Mouse (Mus musculus) thymus, adult 2 months (tissue): ENCODE measurements around the gene 2010111I01Rik. TPM values are rescaled to one million over a fixed set of nuclear protein-coding genes. Genes with fewer than 3 reads are reported as not detected.

Source experiments
- DNase-seq: peaks from one replicate; pipeline ENCODE4 v3.0.0; 2021
- H3K27ac ChIP-seq: fragments of 200-500 bp; 2 replicates; pipeline ENCODE4 v1.5.1; 2012; ENCODE audit warnings: low read length, control low read depth; ENCODE audit not compliant: control insufficient read depth, insufficient read depth
- H3K27me3 ChIP-seq: fragments of 200-500 bp; 2 replicates; pipeline ENCODE4 v1.6.1; 2012; ENCODE audit warnings: mild to moderate bottlenecking, low read length, moderate library complexity, mixed read lengths; ENCODE audit not compliant: control insufficient read depth, insufficient read depth
- H3K36me3 ChIP-seq: fragments of 200-500 bp; 2 replicates; pipeline ENCODE4 v1.6.1; 2012; ENCODE audit warnings: mild to moderate bottlenecking, low read length, moderate library complexity; ENCODE audit not compliant: control insufficient read depth, insufficient read depth
- H3K4me1 ChIP-seq: fragments of 200-500 bp; replicated peaks from 2 replicates; pipeline ENCODE4 v1.6.1; 2012; ENCODE audit warnings: low read length; ENCODE audit not compliant: control insufficient read depth, insufficient read depth
- H3K4me3 ChIP-seq: fragments of 200-500 bp; 2 replicates; pipeline ENCODE4 v1.5.1; 2012; ENCODE audit warnings: mild to moderate bottlenecking, low read length, control low read depth, moderate library complexity; ENCODE audit not compliant: control insufficient read depth, insufficient read depth
- CTCF ChIP-seq: fragments of 200-500 bp; IDR thresholded peaks from 2 replicates; pipeline ENCODE4 v1.5.1; 2012; ENCODE audit warnings: mild to moderate bottlenecking, control low read depth, low read length, moderate library complexity, borderline replicate concordance; ENCODE audit not compliant: control insufficient read depth, poor library complexity, insufficient read depth; ENCODE audit errors: extremely low read depth
- POLR2A ChIP-seq: fragments of 200-500 bp; IDR thresholded peaks from 2 replicates; pipeline ENCODE4 v1.6.1; 2012; ENCODE audit warnings: mild to moderate bottlenecking, low read length, control low read depth, moderate library complexity; ENCODE audit not compliant: control insufficient read depth, poor library complexity, insufficient read depth; ENCODE audit errors: extremely low read depth
- WGBS: fragments of 180-500 bp; shearing (Covaris S2); methylation state at CpG from one replicate; pipeline ENCODE4 v1.1.7; 2018; 5-methylcytosine and 5-hydroxymethylcytosine counted together
- polyA plus RNA-seq: library from polyadenylated mRNA; depleted of rRNA; stranded (reverse); fragments of >200 nt; gene quantifications from 2 replicates; pipeline ENCODE4 v1.2.3, GENCODE M21; 2012

The 2010111I01Rik gene
- polyA plus RNA-seq, 1 experiment, result 61.4 TPM

DNA sequence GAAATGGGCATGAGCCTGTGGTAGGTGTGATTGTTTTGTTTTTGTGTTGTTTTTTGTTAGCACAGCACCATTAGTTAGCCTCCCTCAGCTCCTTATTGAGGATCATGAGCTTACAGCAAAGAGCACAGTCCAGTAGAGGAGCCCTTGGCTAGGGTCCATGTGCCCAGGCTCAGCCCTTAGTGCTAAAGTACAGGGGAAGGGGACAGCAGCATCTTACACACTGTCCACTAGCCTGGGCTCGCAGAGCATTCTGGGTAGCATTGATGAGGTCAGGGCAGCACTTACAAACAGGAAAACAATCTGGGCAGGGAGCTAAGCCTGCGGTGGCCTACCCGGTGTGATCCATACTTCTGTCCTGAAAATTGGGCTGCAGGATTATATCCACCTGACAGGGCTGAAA is 270.9 kb downstream of the 2010111I01Rik start:
- DNase-seq, result no peak

DNA sequence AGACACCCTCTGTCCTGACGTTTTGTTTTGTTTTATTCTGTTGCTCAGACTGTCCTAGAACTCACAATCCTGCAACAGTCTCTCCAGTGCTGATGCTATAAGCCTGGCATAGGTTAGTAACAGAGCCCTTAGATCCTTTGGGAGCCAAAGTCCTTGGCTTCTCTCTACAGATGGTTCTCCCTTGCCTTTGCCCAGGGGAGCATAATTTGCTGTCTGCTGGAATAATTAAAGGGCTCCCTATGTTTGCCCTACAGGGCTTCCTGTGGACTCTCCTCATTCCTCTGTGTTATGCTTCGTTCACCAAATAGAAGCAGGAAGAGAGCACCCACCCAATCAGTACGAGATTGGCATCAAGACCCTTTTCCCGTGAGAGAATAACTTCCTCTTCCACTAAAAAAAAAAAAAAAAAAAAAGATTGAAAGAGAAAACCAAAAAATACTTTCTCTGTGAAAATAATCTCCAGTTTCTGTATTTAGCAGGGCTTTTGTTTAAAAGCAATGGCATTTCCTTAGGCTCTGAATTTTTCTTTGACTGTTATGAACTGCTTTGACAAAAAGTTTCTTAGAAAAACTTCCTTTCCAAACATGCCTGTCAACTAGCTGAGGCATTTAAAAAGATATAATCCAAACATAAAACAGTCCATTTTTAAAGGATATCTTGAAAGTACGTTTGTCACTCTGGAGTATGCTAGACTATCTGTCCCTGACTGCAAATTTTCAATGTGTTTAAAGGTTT is 271.6 kb downstream of the 2010111I01Rik start:
- H3K36me3 ChIP-seq, result no peaks in the 10 kb centered on the region
- H3K4me1 ChIP-seq, result peaks cover 6% of the 10 kb centered on the region
- TF ChIP-seq CTCF, result no peak
- no peak for TF ChIP-seq POLR2A
- 37% methylated on average over 5 of the region's 5 CpGs for WGBS
- H3K27ac ChIP-seq, result no peak overlapping the region
- DNase-seq, result no peak
- H3K27me3 ChIP-seq, result no peaks in the 10 kb centered on the region
- no peak overlapping the region for H3K4me3 ChIP-seq

More for the DNA sequence above, 270.9 kb downstream of the 2010111I01Rik start:
- H3K36me3 ChIP-seq, result no peaks in the 10 kb centered on the region
- no peak overlapping the region for H3K27ac ChIP-seq
- TF ChIP-seq CTCF, result no peak
- TF ChIP-seq POLR2A, result no peak
- H3K4me1 ChIP-seq, result peaks cover 3% of the 10 kb centered on the region
- no peak overlapping the region for H3K4me3 ChIP-seq
- H3K27me3 ChIP-seq, result no peaks in the 10 kb centered on the region
- WGBS, result 99% methylated on average over 3 of the region's 3 CpGs

- Histone ChIP-seq H3K4me1 (peaks cover 18% of the 10 kb centered on the region), H3K36me3 (no peaks in the 10 kb centered on the region), H3K27ac (no peak overlapping the region), H3K4me3 (no peak overlapping the region), H3K27me3 (no peaks in the 10 kb centered on the region)
- no peak for TF ChIP-seq CTCF
- TF ChIP-seq POLR2A, result no peak
- DNase-seq, result no peak
- 90% methylated on average over 7 of the region's 7 CpGs for WGBS
These were observed 273.4 kb downstream of the 2010111I01Rik start for GRCm38 (mm10) chr13:63238045-63238444.

GRCm38 (mm10) chr13:63239301-63239804 is 274.7 kb downstream of the 2010111I01Rik start:
- no peak for DNase-seq
- H3K36me3 ChIP-seq, result no peaks in the 10 kb centered on the region
- no peak for TF ChIP-seq POLR2A
- no peak for TF ChIP-seq CTCF
- peak overlapping the region; percentile 36; the same call in 1 of the 2 replicates for H3K27ac ChIP-seq
- peak overlapping the region; percentile 36 for H3K4me3 ChIP-seq
- 13% methylated on average over 11 of the region's 11 CpGs for WGBS
- no peaks in the 10 kb centered on the region for H3K27me3 ChIP-seq
- peaks cover 22% of the 10 kb centered on the region for H3K4me1 ChIP-seq

DNA sequence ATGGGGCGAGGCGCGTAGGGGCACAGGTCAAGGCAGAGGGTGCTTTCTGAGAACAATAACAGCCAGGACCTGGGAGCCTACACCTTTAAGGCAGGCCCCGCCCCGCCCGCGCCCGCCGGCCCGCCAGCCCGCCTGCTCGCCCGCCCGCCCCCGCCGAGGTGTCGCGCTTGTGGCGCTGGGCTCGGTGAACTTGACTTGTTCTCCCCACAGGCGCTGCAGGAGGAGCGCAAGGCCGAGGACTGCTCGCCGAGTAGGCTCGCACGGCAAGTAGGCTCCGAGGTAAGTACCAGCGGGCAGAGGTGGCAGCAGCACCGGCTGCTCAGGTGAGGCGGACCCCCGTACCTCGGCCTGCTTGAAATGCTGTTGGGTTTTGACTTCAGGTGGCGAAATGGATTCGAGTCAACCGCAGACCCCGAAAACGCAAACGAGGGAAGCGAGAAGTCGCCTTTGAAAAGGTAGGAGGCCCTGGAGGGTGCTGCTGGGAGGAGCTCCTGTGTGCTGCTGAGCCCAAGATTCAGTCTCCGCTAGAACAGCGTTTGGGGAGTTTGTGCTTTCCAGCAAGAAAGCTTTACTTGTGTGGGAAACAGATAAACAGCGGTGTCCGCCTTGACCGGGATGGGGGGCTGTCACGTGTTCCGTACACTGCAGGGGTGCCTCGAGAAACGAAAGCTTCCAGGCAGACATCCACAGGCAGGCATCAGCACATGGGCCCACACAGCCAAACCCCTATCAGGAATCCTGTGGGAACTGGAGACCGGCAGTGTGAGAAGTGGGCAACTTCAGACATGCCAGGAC is 275.4 kb downstream of the 2010111I01Rik start:
- H3K4me1 ChIP-seq, result peaks cover 22% of the 10 kb centered on the region
- no peaks in the 10 kb centered on the region for H3K36me3 ChIP-seq
- peak overlapping the region; percentile 79 for H3K27ac ChIP-seq
- WGBS, result under 1% methylated on average over 51 of the region's 51 CpGs
- H3K27me3 ChIP-seq, result no peaks in the 10 kb centered on the region
- DNase-seq, result peak; percentile 89
- TF ChIP-seq CTCF (no peak), POLR2A (peak; percentile 86)
- H3K4me3 ChIP-seq, result peak overlapping the region; percentile 92

GRCm38 (mm10) chr13:63240835-63241234 is 276.1 kb downstream of the 2010111I01Rik start:
- Histone ChIP-seq H3K27ac (peak overlapping the region; percentile 62; the same call in 1 of the 2 replicates), H3K36me3 (no peaks in the 10 kb centered on the region), H3K4me1 (peaks cover 25% of the 10 kb centered on the region), H3K4me3 (peak overlapping the region; percentile 35; the same call in 1 of the 2 replicates), H3K27me3 (no peaks in the 10 kb centered on the region)
- no peak for DNase-seq
- WGBS, result 1% methylated on average over 5 of the region's 5 CpGs
- TF ChIP-seq CTCF, result no peak
- TF ChIP-seq POLR2A, result no peak
